Mouse (Mus musculus): ENCODE measurements around the gene Cpn1.

Cpn1 gene

GRCm38 (mm10) chr19:43986069-43986794, at the start of gene Cpn1:
Cpn1 (minus strand) TSS chr19:43986556.
- DNase-seq = no peak

- DNase-seq = no peak
These were observed 47.0 kb upstream of the Cpn1 start for GRCm38 (mm10) chr19:44033396-44033795.

GRCm38 (mm10) chr19:44032046-44032744, 45.8 kb upstream of the Cpn1 start:
- DNase-seq = no peak

- DNase-seq = no peak
These were observed 43.7 kb upstream of the Cpn1 start for GRCm38 (mm10) chr19:44030024-44030423.

- no peak for DNase-seq
These were observed 42.6 kb upstream of the Cpn1 start, which contains the start of gene Cyp2c23 for GRCm38 (mm10) chr19:44028972-44029371. Cyp2c23 (minus strand) TSS chr19:44029208.

GRCm38 (mm10) chr19:44026956-44027530, 40.7 kb upstream of the Cpn1 start:
- DNase-seq = no peak

- no peak for DNase-seq
These were observed 38.7 kb upstream of the Cpn1 start for GRCm38 (mm10) chr19:44024921-44025585.

GRCm38 (mm10) chr19:44023066-44023465, 36.7 kb upstream of the Cpn1 start:
- no peak for DNase-seq

- no peak for DNase-seq
These were observed 35.1 kb upstream of the Cpn1 start for GRCm38 (mm10) chr19:44021502-44021901.

GRCm38 (mm10) chr19:44019739-44020138, 33.4 kb upstream of the Cpn1 start:
- DNase-seq = no peak

DNA sequence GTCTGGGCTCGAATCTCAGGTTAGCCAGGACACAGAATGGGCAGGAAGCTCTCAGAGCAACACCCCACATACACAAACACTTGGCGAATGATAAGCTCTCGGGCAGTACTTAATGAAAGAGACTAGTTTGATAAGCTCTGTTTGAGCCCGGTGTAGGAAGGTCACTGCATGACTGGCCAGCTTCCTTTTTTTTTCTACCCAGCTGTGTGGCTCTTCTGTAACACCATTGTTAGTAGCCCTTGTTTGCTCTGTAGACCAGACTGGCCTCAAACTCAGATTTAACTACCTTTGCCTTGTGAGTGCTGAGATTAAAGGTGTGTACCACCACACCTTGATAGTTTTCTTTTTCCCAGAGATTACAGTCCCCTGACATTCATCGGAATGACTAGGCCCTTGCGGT, 27.5 kb upstream of the Cpn1 start:
- DNase-seq = no peak

DNA sequence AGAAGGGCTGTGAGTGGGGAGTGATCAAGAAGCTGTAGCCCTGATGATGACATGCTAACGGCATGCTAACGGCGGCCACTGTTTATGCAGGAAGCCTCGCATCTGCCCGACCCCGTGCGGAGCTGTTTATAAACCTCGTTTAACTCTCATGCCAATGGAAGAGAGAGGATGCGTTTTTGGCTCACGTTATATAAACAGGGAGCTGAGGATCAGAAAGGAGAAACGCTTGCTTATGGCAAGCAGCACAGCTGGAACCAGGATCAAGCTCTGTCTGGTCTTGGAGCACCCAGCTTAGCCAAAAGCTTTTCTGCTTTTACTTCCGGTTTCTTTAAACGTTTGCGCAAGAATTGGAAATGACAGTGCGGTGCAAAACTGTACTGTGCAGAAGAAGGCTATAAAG, 22.4 kb upstream of the Cpn1 start:
- DNase-seq = no peak

- no peak for DNase-seq
These were observed 20.8 kb upstream of the Cpn1 start for GRCm38 (mm10) chr19:44007186-44007585.

- DNase-seq = no peak
These were observed 18.7 kb upstream of the Cpn1 start for GRCm38 (mm10) chr19:44005025-44005424.

- no peak for DNase-seq
These were observed 17.9 kb upstream of the Cpn1 start for GRCm38 (mm10) chr19:44004261-44004660.

DNA sequence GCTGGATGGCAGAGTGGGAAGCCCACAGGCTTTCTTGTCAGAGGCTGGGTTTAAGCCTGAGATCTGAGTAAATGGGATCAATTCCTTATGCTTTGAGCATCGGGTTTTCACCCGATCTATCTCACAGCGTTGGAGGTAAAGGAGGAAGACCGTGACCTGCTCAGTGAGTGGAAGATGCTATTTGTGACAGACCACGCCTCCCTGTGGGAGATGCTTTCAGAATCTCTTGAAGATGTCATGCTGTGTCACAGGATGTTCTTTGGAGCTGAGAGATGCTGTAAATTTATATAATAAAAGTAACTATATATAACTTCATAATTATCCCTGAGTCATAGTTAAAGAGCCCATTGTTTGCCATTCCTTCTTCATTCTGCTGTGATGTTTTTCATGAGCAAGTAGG, 14.4 kb upstream of the Cpn1 start:
- no peak for DNase-seq

DNA sequence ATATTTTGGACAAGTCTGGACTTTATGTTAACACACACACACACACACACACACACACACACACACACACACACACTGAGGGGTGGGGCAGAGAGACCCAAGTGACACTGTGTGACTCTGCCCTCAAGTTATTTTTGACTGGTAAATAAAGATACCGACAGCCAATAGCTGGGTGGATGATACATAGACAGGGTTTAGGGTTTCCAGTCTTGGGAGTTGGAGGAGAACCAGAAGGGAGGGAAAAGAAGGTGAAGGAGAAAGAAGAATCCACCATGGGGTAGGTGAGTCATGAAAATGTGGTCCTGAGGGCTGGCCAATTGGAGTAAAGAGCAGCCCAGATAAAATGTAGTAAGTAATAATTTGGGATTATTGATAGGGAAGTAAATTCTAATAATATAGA, 13.7 kb upstream of the Cpn1 start:
- no peak for DNase-seq

DNA sequence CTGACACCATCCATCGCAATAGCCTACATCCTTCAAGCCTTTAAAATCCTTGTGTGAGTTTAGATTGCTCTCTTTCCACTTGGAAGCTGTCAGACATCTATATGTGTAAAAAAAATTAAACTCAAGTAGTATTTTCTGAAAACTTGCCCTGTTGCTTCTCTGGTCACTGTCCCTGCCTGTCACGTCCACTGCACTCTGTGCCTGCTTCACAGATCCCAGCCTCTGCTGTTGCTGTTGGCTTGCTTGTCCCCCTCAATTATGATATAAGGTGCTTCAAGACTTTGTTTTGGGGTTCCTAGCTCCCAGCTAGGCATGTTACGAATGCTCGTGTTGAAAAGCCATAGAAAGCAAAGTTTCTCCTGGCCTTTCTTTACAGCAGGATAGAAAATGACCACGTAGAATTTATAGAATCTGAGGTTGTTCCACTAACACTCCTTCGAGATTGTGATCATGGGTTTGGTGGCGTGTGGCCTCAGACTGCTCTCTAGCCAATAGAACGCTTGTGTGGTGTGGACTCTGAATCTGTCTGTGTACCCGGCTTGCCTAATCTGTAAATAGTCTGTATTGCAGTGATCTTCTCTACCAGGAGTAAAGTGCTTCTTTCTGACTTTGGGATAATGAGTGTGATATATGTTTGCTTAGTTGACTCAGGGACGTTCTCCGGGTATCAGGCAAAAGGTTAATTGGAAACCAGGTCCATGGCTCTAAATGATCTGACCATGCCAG, 12.6 kb upstream of the Cpn1 start:
- no peak for DNase-seq

- DNase-seq = peak; percentile 89
These were observed 11.7 kb upstream of the Cpn1 start for GRCm38 (mm10) chr19:43998101-43998500.

DNA sequence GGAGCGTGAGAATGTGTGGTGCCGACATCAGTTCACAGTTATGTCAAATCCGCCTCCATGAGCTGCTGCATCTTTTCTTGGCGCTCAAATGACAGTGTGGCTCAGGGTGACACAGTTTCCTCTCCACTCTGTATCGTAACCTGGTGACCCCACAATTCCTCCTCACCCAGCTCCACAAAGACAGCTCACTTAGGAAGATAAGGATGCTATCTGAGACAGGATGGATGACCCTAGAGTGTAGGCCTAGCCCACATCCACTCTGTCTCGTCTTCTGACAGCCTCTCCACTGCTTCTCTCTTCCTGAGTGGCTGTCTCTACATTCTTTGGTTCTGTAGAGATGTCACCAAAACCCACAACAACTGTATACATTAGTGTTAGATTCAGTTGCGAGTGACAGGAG, 9.1 kb upstream of the Cpn1 start:
- no peak for DNase-seq

DNA sequence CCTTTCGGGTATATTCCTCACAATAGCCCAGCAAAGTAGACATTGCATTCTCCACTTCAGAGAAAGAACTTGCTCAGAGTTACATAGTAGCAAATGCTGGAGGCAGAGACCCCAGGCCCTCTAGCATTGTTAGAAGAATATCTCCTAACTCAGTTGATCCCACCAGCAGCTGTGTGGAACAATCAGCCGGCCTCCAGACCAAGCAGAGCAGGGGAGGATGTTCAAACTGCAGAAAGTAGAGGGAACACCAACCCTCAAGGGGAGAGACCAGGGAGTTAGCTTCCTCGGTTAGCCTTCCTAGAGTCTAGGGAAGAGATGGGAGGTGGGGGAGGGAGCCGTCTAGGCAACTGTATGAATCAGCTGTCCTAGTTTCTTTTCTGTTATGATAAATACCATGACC, 6.1 kb upstream of the Cpn1 start:
- no peak for DNase-seq

DNA sequence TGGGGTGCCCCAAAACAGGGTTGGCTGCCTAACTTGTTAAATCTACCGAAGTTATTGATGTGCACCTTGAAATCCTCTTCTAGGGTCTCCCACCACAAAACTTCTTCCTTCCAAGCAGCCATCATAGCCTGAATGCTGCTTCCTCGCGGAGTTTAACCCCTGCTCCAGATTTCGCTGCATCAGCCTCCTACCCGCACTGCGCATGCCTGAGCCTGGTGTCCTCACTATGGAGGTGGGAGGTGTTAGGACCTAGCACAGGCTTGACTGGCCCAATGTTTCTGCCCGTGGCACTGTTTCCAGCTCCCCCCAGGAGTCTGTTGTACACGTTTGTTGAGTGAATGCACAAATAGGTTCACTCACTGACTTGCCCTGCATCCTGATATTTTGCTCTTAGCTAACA, 4.0 kb upstream of the Cpn1 start:
- no peak for DNase-seq

DNA sequence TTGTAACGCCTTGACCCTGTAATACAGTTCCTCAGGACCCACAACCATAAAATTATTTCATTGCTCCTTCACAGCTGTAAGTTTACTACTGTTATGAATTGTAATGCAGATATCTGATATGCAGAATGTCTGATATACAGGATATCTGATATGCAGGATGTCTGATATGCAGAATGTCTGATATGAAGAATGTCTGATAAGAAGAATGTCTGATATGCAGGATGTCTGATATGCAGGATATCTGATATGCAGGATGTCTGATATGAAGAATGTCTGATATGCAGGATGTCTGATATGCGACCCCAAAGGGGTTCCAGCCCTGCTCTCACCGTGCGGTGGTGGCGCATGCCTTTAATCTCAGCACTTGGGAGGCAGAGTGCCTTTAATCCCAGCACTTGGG, 4.4 kb downstream of the Cpn1 start:
- no peak for DNase-seq
